Mouse (Mus musculus) 3134 (cell line): ENCODE results near the gene Gxylt1.
"Not testable (repeated sequence)": the region's sequence is repeated elsewhere in the genome, so short reads cannot be mapped to it uniquely, and the experiment has no call there.

Experiments used
- DNase-seq: peaks from one replicate; pipeline ENCODE4 v3.0.0-alpha.2; 2011; ENCODE audit warnings: low spot score; ENCODE audit not compliant: insufficient read length; ENCODE audit errors: extremely low read depth

The Gxylt1 gene

GRCm38 (mm10) chr15:93263566-93263965 lies 11.4 kb downstream of the Gxylt1 start:
- no peak for DNase-seq

DNA sequence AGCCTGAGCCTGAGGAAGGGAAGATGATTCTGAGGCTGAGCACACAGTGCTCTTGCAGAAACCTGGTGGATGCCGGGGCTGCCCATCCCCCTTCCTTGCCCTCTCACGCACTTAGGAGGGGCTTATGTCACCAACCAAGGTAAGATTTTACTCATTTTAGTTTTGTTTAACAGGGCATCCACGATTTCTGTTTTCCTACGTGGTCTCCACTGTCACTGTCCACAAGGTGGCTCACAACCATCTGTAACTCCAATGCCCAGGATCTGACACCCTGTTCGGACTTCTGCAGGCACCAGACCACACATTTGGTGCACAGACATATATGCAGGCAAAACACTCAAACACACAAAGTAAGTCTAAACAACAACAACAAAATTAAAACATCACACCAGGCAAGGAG lies 12.2 kb downstream of the Gxylt1 start:
- DNase-seq: no peak

DNA sequence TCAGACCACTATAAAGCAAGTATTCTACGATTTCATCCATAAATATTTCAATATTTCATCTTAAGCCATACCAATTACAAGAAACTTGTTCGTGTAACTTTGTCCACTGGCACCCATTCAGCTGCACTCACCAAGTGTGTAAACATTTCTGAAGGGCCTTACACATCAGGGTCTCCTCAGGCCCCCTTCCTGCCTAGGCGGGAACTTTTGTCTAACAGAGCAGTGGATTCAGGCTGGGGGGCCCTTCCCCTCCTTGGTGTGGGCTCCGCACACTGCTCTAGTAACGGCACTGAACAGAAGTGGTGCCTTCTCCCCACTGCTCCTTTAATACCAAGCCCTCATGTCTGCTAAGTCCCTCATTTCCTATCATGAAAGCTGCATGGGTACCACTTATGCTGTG lies 12.7 kb downstream of the Gxylt1 start:
- DNase-seq: no peak

DNA sequence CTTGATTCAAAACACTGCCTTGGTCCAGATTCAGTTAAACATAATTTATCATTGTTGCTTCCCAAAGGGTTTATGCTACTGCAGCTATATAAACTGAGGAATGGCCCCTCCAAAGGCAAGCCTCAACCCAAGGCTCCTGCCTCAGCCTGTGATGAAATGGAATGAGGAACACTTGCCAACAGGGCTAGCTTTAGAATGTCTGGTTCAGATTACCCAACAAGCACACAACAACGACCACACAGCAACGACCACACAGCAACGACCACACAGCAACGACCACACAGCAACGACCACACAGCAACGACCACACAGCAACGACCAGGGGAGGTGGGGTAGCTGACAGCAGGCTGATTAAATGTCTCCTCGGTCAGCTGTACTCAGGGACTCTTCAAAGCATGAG lies 15.0 kb downstream of the Gxylt1 start:
- DNase-seq: no peak

GRCm38 (mm10) chr15:93255295-93255694 lies 19.7 kb downstream of the Gxylt1 start:
- DNase-seq: no peak

DNA sequence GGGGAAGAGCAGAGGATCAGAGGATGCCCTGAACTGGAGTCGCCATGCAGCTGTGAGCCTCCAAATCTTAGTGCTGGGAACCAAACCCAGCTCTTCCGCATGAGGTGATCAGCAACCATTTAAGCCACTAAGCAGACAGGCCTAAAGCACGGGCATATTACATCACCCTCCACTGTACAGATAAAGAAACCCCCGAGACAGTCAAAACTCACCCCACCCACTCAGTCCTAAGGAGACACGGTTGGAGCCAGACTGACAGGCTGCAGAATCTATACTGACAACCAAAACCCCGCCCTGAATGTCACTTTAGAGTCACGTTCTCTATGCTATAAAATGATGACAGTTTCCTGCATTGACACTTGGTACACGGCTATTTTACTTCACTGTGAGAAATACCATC lies 21.8 kb downstream of the Gxylt1 start:
- DNase-seq: no peak

GRCm38 (mm10) chr15:93252396-93252795 lies 22.6 kb downstream of the Gxylt1 start:
- no peak for DNase-seq

DNA sequence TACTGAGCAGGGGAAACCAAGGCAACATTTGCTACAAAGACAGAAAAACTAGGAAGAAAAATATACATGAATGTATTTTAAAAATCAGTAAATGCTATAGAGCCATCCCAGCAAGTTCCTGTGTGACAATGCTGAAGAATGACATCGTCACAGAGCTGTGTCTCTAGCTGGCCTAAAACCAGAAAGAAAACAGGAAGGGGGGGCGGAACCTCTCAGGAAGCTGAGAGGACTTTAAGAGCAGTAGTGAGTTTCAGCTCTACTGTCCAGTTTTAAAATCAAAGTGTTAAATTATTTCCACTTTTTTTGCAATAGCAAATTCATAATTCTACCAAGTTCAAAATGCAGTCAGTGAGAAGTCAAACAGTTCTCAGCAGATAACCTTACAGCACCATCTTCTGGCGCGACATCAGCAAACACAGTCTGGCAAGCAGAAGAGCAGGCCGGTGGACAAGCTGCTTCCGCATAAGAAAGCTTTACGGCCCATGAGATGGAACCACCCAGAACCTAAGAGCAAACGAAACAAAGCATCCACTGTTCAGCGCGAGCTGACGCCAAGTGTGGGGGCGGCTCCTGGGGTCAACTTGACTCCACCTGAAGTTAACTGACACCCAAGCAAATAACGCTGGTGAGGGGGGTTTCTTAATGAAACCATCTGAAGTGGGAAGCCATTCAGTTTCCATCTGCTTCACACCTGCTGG lies 23.3 kb downstream of the Gxylt1 start:
- no peak for DNase-seq

- DNase-seq: no peak
Measured at GRCm38 (mm10) chr15:93243202-93243601, 31.8 kb downstream of the Gxylt1 start.

DNA sequence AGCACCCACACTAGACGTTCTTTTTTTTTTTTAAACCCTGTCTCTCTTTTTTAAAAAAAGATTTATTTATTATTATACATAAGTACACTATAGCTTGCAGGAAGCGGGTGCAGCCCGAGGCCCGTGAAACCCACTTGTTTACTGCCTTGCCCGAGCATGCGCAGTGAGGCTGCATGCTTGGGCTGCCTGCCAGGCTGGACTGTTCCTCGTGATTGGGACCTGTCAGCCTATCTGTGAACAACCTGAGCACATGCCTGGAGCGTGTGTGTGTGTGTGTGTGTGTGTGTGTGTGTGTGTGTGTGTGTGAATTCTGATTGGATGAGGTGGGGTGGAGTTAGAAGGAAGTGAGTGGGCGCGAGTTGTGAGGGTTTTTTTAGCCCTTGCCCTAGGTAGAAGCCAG lies 38.5 kb downstream of the Gxylt1 start:
- DNase-seq: not testable (repeated sequence)

DNA sequence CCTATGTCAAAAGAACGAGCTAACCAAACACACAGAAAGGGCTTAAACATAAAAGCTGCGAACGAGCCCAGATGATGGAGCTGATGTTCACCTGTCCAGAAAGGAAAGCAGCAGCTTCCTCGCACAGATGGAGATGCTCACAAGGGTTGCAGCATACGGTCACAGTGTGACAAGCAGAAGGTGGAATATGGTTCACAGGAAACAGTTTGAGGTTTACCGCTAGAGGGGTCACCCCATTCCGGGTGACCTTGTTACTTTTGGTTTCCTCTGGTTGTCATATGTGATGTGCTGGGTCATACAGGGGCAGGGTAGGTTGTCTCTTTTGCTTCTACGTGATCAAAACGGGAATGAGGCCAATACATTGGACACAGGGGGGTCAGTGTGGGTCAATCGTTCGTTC lies 46.0 kb downstream of the Gxylt1 start:
- no peak for DNase-seq

- no peak for DNase-seq
Measured at GRCm38 (mm10) chr15:93228375-93228774, 46.6 kb downstream of the Gxylt1 start.

DNA sequence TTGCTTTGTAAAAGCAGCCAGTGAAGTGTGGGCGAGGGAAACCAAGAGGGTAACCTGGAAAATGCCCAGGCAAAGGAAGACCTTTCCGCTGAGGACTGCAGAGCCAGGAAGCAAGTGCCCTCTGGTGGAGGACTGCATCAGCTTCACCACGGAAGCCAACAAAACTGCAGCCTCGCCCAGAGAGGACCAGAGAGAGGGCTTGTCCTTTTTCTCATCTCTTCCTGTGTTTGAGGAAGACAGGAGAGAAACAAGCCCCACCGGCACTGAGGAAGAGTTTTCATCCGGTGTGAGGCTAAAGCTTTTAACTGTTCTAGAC lies 47.3 kb downstream of the Gxylt1 start:
- peak; percentile 23 for DNase-seq

DNA sequence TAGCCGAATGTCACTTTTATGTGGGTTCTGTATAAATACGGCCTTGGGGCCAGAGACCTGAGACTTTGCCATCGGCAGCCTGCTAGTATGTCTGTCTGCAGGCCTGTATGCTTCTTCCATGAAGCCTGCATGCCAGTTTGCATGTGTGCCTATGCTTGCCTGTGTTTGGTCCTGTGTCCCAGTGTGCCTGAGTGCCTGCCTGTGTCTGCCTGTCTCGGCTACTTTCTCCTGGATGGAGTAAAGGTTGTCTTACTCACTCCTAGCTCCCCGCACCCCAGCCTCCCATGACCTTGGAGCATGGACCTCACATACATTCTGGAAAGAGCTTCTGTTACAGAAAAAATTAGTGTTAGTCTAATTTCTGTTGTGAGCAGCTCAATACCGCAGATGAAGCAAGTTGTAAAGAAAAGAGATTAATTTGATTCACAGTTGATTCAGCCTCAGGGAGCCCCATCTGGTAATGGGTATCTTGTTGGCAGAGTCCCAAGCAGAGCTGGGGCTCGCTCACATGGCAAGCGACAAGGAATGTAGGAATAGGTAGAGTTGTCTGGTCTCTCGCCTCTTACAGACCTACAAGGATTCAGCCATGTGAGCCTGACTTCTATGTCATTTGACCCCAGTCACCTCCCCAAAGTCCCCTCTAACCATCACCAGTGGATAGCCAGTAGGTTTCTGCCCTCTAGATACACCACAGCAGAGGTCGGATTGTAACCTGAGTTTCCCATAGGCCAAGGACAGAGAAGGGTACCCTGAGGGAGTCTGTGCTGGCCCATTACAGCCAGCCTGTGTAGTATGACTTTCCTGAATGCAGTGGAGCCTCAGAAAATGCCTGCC lies 47.8 kb downstream of the Gxylt1 start:
- no peak for DNase-seq

- DNase-seq: no peak
Measured at GRCm38 (mm10) chr15:93222475-93222874, 52.5 kb downstream of the Gxylt1 start.

- DNase-seq: no peak
Measured at GRCm38 (mm10) chr15:93212617-93213016, 62.4 kb downstream of the Gxylt1 start.

DNA sequence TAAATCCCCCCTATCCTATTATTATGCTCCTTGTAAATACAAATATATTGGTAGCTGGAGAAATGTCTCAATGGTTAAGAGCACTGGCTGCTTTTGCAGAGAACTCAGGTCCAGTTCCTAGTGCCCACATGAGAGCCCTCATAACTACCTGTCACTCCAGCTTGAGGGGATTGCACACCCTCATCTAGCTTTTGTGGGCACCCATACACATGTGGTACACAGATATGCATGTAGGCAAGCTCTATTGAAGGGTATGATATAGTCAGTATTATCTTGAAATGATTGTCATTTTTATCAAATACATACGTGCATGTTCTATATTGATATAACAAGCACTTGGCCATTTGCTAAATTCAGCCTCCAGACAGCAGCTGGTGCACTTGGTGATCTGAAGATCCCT lies 70.1 kb downstream of the Gxylt1 start:
- DNase-seq: no peak

GRCm38 (mm10) chr15:93201956-93202355 lies 73.0 kb downstream of the Gxylt1 start:
- DNase-seq: no peak

GRCm38 (mm10) chr15:93191387-93192145 lies 83.4 kb downstream of the Gxylt1 start:
- no peak for DNase-seq
